ENCODE assay signal across 8 mouse cellular contexts in the genomic region with DNA sequence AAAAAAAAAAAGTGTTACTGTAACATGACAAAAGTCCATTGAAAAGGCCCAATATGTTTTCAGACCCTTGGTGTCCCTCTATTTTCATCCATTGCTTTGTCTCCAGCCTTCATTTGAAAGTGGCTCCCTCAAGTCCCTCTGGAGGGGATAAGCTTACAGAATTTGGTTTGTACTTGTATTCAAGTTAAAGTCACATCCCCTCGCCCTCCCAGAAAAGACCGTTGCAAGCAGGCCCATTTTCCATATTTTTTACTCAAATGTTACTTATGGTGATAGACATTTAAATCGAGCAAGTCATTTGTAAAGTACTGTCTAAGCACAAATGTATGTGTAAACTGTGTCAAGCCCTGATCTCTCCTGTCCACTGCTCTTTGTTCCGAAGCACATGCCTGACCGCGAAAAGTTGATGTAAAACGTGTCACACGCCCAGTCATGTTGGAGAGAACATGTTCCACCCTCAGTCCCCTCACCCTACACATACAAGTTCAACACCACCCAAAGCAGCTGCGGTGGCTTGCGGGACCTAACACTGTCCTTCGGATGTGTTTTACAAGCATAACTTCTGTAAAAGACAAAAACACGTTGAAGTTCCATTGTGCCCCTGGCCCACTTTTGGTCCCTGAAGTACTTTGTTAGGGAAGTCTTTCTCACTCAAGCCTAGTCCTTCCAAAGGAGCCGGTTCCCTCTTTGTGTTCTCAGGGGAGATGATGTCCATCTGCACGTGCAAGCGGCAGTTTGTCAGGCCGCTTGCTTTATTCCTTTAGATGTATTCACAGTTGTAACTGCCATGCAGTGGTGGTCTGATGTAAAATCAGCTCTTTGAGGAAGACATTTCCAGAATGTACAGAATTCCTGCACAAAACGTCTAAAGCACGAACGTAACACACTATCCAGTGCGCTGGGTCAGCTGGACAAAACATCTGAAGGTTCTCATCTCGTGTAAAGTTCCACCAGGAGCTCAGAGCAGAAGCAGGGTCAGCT. TPM values are rescaled to one million over a fixed set of nuclear protein-coding genes. Genes with fewer than 3 reads are reported as not detected.
DNase-seq lines count a peak whose midpoint lies in the region; ATAC-seq and TF ChIP-seq lines count a peak whose summit lies in the region.

No protein-coding gene starts in this region.

- TF ChIP-seq CTCF in midbrain, postnatal 0 days (IDR thresholded peaks at IDR 0.05), result no peak

- intact Hi-C loops in heart, postnatal 25 days (cut with DNase I), result loop anchor here (5.0 kb wide), 1 partner anchor 209 kb away; the partner anchor contains the start of gene Arhgap35

- peak overlapping the region; percentile 100 for H3K9ac ChIP-seq in limb, embryonic 15.5 days
- H3K9ac ChIP-seq in midbrain, postnatal 0 days (replicated peaks; ENCODE audit: low read length, poor library complexity, severe bottlenecking), result peak overlapping the region; percentile 100

- H3K4me3 ChIP-seq in limb, embryonic 15.5 days, result peak overlapping the region; percentile 86
- H3K4me3 ChIP-seq in midbrain, postnatal 0 days (ENCODE audit: low read depth, low read length), result peak overlapping the region; percentile 96

- H3K27ac ChIP-seq in limb, embryonic 15.5 days, result peak overlapping the region; percentile 82
- H3K27ac ChIP-seq in midbrain, postnatal 0 days (ENCODE audit: low read depth, low read length), result peak overlapping the region; percentile 100

- H3K36me3 ChIP-seq in limb, embryonic 15.5 days, result no peaks in the 10 kb centered on the region
- no peaks in the 10 kb centered on the region for H3K36me3 ChIP-seq in midbrain, postnatal 0 days (ENCODE audit: insufficient read depth, low read length)

- peaks cover 40% of the 10 kb centered on the region for H3K4me1 ChIP-seq in limb, embryonic 15.5 days
- peaks cover 9% of the 10 kb centered on the region; the same call in 1 of the 2 replicates for H3K4me1 ChIP-seq in midbrain, postnatal 0 days (ENCODE audit: insufficient read depth, low read length)

- no peaks in the 10 kb centered on the region for H3K9me3 ChIP-seq in limb, embryonic 15.5 days
- H3K9me3 ChIP-seq in midbrain, postnatal 0 days (ENCODE audit: low read length), result no peaks in the 10 kb centered on the region

- peak; percentile 46 to 72 for DNase-seq in heart, adult 18-20 months
- DNase-seq in heart, postnatal 25 days (ENCODE audit: low spot score), result no peak
- peak; percentile 32 for DNase-seq in R1 (ENCODE audit: low read depth, low spot score)
- peak; percentile 41 for DNase-seq in midbrain, postnatal 0 days (ENCODE audit: low spot score)
- peak; percentile 42 to 48 for DNase-seq in thymus, postnatal 36 days
- no peak for DNase-seq in frontal cortex, postnatal 10 days (ENCODE audit: low spot score in 2 of 2)

- 24% methylated on average over 21 of the region's 21 CpGs for WGBS in limb, embryonic 15.5 days
- 13% methylated on average over 21 of the region's 21 CpGs for WGBS in midbrain, postnatal 0 days

- peak; percentile 2; the same call in 1 of the 2 replicates for ATAC-seq in granulocyte monocyte progenitor cell, adult 5-6 weeks (replicated peaks; ENCODE audit: poor library complexity, severe bottlenecking)
- ATAC-seq in limb, embryonic 15.5 days (ENCODE audit: insufficient number of reproducible peaks, low FRiP score, low TSS enrichment, low read depth), result no peak
- ATAC-seq in midbrain, postnatal 0 days (ENCODE audit: low FRiP score), result no peak

- H3K4me2 ChIP-seq in limb, embryonic 15.5 days, result peak overlapping the region; percentile 81
- H3K4me2 ChIP-seq in midbrain, postnatal 0 days (ENCODE audit: low read depth, low read length, poor library complexity, severe bottlenecking), result peak overlapping the region; percentile 83

- H3K27me3 ChIP-seq in limb, embryonic 15.5 days, result no peaks in the 10 kb centered on the region
- no peaks in the 10 kb centered on the region for H3K27me3 ChIP-seq in midbrain, postnatal 0 days (ENCODE audit: insufficient read depth, low read length)

RNA-seq across cellular contexts. Expression of gene Zc3h4, which starts 2.5 kb away (rescaled TPM):
- 10 to 100 TPM; 25.4 to 34.5 TPM for total RNA-seq in heart, adult 18-20 months (2021)
- total RNA-seq in heart, postnatal 25 days (2021), result 10 to 100 TPM; 29.0 to 29.9 TPM
- total RNA-seq in granulocyte monocyte progenitor cell, adult 5-6 weeks (2014; fragmentation: Nextera tagmentation), result 42.3 and 57.9 TPM in 2 replicates
- total RNA-seq in granulocyte monocyte progenitor cell, adult 5-6 weeks (2017), result 20.9 and 40.7 TPM in 2 replicates
- polyA plus RNA-seq in limb, embryonic 15.5 days (2015; fragmentation: Nextera tagmentation; extraction: Ambion mirVana), result 12.3 and 14.1 TPM in 2 replicates
- 38.4 and 41.1 TPM in 2 replicates for total RNA-seq in midbrain, postnatal 0 days (2014; rRNA removed)
- polyA plus RNA-seq in midbrain, postnatal 0 days (2015; fragmentation: Nextera tagmentation; extraction: Ambion mirVana), result 9.2 and 9.7 TPM in 2 replicates

RNA-seq across cellular contexts. Expression of gene Sae1, which starts 15.7 kb away (rescaled TPM):
- 10 to 100 TPM; 37.3 to 40.6 TPM for total RNA-seq in heart, adult 18-20 months (2021)
- 10 to 100 TPM; 35.2 to 37.2 TPM for total RNA-seq in heart, postnatal 25 days (2021)
- total RNA-seq in granulocyte monocyte progenitor cell, adult 5-6 weeks (2014; fragmentation: Nextera tagmentation), result 131 and 137 TPM in 2 replicates
- 409 and 421 TPM in 2 replicates for total RNA-seq in granulocyte monocyte progenitor cell, adult 5-6 weeks (2017)
- 282 and 287 TPM in 2 replicates for polyA plus RNA-seq in limb, embryonic 15.5 days (2015; fragmentation: Nextera tagmentation; extraction: Ambion mirVana)
- 84.6 and 98.2 TPM in 2 replicates for total RNA-seq in midbrain, postnatal 0 days (2014; rRNA removed)
- polyA plus RNA-seq in midbrain, postnatal 0 days (2015; fragmentation: Nextera tagmentation; extraction: Ambion mirVana), result 195 and 199 TPM in 2 replicates

RNA-seq across cellular contexts. Expression of gene Tmem160, which starts 49.3 kb away (rescaled TPM):
- 100 to 1,000 TPM in 1 of 2 experiments, 10 to 100 TPM in 1; 87.4 to 101 TPM for total RNA-seq in heart, adult 18-20 months (2021)
- 10 to 100 TPM; 82.2 to 88.1 TPM for total RNA-seq in heart, postnatal 25 days (2021)
- 27.5 and 71.6 TPM in 2 replicates for total RNA-seq in granulocyte monocyte progenitor cell, adult 5-6 weeks (2014; fragmentation: Nextera tagmentation)
- total RNA-seq in granulocyte monocyte progenitor cell, adult 5-6 weeks (2017), result 17.2 and 26.2 TPM in 2 replicates
- polyA plus RNA-seq in limb, embryonic 15.5 days (2015; fragmentation: Nextera tagmentation; extraction: Ambion mirVana), result 36.6 and 39.2 TPM in 2 replicates
- total RNA-seq in midbrain, postnatal 0 days (2014; rRNA removed), result 43.1 and 55.6 TPM in 2 replicates
- polyA plus RNA-seq in midbrain, postnatal 0 days (2015; fragmentation: Nextera tagmentation; extraction: Ambion mirVana), result 105 and 108 TPM in 2 replicates

Comparison
In these comparisons a context has a peak if more than half of its experiments do, and no peak if none do; other contexts are left out.
1. DNase-seq: peak in heart, adult 18-20 months (2 of 2), R1 (single experiment), midbrain, postnatal 0 days (single experiment) and thymus, postnatal 36 days (2 of 2); none in heart, postnatal 25 days (single experiment) and frontal cortex, postnatal 10 days (0 of 2).